Mouse (Mus musculus) embryonic fibroblast, embryonic 13.5 days (primary cell): Measurements from ENCODE around the gene 3110082I17Rik.

Source experiments
- CTCF ChIP-seq: IDR thresholded peaks from 2 replicates; pipeline ENCODE4 v1.5.1; 2011; ENCODE audit warnings: mild to moderate bottlenecking, control low read depth, low read length, moderate library complexity, borderline replicate concordance; ENCODE audit not compliant: insufficient read depth
- POLR2A ChIP-seq: IDR thresholded peaks from 2 replicates; pipeline ENCODE4 v1.6.1; 2011; ENCODE audit warnings: low read depth, mild to moderate bottlenecking, control low read depth, low read length, moderate library complexity

DNA sequence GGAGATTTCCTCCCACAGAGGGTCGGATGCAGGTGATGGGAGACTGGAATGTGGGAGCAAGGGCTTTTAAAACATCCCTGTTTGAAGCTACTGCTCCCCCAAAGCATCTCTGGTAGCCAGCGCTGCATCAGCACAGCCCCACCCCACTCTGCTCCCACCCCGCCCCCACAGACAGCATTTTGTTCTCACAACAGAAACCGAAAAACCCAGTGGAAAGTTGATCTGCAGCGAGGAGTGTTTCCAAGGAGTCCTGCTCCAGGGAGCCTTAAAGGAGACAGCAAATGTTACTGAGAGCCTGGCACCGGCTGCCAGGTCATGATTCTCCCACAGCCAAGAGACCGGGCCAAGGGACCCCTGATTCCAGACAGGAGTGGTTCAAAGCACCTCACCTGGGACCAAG, 129.6 kb downstream of the 3110082I17Rik start:
- TF ChIP-seq CTCF: no peak
- TF ChIP-seq POLR2A: no peak
